Mouse (Mus musculus) CD8-positive naive resting alpha-beta T cell, adult 2 months (primary cell): ENCODE measurements around the gene Gm16223.

ENCODE experiments used
- DNase-seq, 2 experiments: peaks; one replicate each; pipeline ENCODE4 v3.0.0; 2022; ENCODE audit warnings: low read depth in 2 of 2, low spot score in 2 of 2

Gm16223 gene

DNA sequence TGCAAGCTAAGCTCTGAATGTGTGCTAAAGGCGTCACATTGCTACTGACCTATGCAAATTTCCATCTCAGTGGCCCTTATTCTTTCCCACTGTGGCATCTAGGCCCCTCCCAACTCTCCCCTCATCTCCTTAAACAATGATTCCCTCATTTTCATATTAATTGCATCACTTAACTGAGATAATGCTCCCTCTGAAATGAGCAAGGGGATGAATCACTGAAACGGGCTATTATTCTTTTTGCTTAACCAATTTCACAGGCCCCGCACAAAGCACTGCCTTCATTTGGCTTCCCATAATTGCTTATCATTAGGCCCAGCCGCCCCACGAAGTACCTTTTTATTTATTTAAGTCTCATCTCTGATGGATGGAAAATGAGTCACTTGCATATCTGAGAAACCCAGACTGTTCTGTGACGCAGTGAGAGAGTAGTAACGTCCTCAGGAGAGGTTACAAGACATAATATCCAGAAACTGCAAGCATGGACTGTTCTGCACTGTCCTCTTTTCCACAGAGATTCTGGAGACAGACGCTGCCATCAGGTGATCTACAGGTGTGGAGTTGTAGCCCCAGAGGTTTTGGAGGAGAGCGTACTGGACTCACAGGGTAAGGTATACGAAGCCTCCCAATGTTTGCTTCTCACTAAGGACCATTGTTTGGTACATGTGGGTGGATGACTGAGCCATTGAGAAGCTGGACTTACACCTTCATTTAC, at the start of gene Gm16223:
Gm16223 (plus strand) TSS at position 485 of the 712 bp plus-strand sequence.
- DNase-seq, result no peak

DNA sequence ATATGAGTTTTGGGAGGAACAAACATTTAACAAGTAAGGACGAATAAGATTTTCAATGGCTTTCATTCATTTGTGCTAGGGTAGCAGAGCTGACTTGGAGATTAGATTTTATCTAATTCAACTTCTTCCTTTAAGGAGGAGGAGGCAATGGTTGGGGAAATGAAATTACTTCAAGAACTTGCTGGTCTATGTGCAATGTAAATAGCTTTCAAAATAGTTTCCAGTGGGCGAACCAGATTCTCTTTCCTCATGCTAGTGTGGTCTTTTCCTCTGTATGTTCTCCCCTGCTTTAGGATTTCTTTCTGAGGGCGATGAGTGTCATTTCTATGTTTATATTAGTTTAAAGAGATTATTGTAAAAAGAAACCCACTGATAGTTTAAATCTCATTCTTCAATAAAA, 45.7 kb upstream of the Gm16223 start:
- DNase-seq, result no peak

DNA sequence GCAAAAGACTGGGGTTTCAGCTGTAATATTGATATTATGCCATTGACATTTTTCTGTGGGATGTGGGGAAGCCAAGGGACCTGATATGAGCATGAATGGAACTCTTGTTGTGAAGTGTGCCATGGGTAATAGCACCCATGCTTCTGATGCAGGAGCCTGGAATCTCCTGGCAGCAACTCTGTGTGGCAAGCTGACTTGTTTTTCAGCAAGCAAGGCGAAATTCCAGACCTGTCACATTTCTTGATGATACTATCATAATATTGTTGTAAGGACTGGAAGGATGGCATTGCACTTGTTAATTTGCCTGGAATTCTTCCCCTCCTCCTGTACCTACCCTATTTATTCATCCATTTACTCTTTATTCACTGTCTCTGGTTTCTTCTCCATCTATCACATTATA, 44.2 kb upstream of the Gm16223 start:
- DNase-seq, result no peak

DNA sequence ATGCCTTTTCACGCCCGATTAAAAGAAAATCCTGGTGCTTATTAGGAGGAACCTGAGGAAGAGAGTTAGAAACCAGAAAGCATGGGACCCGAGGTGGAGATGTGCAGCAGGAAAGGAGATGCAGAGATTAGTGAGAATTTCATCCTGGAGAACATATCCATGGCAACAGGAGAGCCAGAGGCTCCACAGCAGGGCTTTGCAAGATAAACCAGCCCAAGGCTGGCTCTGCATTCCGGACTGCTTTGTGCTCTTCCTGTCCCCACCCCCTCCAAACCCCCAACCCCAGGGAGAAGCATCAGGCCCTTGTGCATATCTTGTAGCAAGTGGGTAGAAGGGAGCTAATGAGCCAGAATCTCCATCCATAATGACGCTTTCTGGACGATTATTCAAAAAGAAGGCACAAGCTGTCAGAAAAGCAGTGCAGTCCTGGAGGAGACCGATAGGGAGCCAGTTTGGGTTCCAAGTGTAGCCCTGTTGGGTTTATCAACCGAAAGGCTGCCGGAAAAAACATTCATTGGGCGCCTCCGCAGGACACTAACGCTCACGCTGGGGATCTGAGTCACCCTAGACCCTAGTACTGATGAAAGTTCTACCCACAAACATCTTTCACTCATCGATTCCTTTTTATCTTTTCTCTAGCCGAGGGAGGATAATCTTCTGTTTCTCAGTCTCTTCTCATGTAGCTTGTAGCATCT, 31.2 kb upstream of the Gm16223 start:
- no peak for DNase-seq

DNA sequence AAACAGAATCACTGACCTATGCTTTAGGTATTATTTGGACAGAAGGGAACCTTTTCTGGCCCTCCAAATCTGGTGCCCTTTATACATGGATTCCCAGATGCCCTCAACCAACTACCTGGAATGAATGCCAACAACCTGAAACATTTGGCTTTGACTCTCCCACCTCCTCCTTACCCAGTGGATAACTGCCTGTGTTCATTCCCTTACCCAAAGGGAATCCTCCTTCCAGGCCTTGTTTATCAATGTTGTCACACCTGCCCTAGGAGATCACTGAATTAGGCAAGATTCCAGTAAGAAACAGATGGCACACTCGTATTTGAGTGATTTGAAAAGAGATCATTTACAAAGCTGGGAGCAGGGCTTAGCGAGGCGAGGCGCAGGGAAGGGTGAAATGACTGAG, 13.1 kb upstream of the Gm16223 start:
- no peak for DNase-seq

DNA sequence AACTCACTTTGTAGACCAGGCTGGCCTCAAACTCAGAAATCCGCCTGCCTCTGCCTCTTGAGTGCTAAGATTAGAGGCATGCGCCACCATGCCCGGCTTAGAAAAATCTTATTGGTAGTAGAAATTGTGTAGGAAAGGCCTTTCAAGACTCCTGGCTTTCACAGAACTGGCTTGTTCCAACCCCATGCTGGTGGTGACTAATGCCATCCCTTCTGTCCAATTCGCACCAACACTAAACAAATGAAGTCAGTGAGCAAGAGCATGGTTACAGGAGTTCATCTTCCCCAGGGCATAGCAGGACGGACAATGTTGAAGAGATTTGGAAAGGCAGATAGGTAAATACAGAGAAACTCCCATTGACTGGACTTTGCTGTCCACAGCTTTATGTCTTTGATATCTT, 12.6 kb upstream of the Gm16223 start:
- DNase-seq, result no peak

DNA sequence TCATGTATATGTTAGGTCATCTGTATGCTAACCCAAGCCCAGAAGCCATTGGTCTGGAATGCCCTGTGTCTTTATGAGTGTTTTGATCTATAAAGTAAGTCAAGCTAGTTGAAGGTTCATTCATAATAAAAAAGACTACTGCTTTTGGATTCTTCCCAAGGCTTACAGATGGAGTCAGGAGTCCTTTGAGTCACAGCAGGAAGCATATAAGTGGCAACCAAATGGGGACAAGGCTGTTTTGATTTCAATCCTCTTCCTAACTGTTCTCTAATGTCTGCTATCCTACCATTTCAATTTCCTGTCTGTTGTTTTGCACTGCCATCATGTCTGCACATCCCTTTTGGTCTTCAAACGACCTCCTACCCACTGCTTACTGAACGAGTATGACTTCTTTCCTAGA, 2.7 kb upstream of the Gm16223 start:
- no peak for DNase-seq

DNA sequence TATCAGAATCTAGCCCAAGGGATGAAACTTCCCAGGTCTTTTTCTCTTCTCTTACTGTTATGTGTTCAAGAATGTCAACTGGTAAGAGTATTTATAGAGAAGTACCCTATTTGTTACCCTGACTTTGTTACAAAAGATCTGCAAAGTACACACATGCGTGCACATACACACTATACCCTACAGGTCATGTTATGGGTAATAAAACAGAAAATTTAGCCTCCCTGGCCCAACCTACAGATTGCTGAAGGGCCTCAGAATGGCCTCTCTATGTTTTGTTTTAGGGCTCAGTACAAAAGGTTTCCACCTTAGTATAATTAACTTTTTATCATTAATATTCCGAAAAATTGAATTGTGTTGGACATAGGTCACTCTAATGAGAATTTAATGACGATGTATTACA, 685 bp upstream of the Gm16223 start:
- no peak for DNase-seq

DNA sequence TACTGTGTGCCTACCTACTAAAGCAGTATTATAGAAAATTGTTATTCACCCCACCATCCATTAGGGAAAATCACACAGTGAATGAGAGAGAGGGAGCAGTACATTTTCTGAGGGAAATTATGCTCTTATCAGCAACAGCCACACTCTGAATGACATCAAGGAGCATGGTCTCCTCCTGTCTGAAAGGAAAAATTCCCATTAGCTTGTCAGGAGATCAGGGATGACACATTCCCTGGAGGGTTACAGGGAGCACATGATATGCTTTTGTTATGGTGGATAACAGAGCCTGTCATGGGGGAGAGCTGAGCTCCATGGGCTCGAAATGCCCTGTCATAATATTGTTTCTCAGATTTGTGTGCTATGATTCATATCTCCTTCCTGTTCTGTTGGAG, 424 bp downstream of the Gm16223 start:
- DNase-seq, result no peak

DNA sequence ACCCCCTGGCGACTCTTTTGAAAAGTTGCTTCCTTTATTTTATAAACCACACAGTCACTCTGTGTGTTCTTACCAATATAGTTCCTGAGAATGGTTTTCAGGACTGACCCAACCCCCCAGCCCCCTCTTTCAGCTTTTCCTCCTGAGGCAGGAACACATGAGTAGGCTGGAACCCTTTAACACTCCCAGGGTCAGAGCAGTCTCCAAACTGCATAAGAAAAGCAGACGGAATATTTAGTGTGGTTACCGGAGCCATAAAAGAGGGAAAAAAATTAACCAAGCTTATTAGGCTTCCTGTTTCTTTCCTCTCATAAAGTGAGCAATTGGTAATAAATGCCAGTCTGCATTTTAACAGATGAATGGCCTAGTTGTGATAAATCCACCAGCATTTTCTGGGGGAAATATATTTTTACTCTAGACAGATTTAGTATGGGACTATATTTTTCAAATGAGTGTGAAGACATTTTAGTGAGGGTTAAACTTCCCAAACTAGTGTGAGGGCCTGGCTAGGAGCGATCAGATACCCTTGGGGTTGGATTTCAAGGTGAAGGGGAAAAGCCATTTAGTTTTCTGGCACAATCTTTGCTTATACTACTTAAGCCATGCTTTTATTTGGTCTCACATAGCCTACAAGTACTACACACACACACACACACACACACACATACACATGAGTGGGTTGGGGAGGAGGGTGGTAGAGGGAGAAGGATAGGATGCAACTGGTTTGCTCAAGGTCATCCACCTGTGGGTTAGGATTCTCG, 49.0 kb downstream of the Gm16223 start:
- no peak for DNase-seq

DNA sequence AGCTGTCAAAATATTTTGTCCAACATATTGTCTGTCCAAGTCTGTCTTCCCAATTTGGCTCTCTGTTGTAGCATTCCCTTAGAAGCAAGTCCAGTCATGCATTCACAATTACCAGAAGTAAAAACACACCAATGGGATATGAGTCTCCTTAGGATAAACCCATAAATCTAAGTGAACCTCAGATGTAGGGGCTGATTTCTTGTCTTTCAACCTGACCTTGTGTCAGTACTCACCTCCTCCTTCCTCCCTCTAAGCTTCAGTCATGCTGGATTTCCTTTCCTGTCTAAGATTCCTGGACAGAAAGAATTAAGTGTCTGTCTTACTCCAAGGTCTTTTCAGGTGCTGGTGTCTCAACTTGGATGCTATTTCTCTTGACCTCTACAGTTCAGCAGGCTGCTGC, 57.8 kb downstream of the Gm16223 start:
- no peak for DNase-seq

DNA sequence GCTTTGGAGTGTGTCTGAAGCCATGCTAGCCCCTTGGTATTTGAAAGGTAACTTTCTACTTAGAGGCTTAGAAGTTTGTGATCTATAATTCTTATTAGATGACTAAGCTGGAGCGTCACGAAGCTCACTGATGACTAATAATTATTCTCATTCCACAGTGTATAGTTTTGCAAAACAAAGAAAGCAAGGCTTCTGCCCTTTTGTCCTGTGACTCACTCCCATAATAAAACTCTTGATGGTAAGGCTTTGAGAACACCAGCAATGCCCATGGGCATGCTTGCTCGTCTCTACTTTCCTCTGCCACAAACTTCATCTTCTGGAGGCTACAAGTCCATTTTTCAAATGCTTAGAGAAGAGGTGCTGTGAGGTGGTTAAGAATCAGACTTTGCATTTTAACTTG, 87.9 kb downstream of the Gm16223 start:
- DNase-seq, result no peak

DNA sequence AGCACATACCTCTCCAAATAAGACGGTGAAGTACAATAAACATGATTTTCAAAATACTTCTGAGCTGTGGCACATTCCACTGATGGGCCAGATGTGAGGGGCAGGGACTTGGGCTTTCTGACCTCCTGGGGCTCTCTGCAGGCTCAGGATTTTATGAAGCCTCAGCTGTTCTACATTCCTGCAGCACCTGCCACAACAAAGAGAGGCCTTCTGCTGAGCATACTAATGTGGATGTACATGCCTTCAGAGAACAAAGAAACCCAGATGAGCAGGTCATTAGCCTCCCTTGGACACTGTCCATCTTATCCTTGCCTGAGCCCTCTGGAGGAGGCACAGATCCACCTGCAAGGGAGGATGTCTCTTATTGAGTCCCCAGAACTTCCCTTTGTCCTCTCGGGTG, 97.0 kb downstream of the Gm16223 start:
- no peak for DNase-seq

DNA sequence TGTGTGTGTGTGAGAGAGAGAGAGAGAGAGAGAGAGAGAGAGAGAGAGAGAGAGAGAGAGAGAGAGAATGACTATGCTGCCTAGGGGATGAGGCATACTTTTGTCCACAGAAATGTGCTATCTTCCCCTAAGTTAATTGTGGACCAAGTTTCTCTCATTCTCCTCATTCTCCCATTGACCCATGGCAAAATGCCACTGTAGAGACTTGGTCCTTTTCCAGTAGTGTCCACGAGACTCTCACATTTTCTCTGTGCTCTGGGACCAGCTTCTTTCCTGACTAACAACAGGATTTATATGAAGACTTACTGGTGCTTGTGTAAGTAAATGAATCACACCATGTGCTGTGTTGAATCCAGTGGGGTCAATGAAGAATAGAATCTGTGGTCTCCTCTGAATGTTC, 98.6 kb downstream of the Gm16223 start:
- no peak for DNase-seq

DNA sequence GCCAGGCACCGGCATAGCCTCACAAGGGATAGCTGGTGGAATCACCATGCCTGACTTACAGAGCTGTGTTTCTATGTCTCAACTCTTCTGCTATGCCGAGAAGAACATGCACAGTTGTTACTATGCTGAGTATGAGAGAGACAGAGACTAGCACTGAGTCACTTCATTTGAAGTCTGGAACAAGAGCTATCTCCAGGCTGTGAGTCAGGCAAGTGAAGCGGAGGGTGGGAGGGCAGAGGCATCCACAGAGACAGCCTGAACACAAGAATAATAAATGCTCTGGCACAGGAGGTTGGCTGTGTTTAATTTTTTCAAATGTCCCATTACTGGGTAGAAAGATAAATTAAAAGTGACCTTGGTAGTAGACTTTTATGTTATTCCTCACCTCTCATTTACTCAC, 100.3 kb downstream of the Gm16223 start:
- no peak for DNase-seq

DNA sequence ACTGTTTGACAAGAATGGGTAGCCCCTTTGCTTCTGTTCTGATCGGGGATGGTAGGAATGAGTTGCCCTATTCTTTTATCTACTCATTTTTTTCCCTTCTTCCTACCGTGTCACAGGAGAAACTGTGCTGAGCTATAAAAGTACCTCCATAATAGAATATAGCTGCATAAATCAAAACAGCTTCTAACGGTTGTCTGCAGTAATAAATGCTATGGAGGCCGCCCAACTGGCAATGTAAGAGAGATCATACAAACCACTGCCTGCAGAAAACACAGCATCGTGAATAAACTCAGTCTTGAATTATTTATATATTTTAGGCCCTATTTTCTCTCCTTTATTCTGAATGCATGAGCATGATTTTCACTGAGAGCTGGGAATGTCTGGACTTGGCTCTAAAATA, 101.0 kb downstream of the Gm16223 start:
- DNase-seq, result no peak

DNA sequence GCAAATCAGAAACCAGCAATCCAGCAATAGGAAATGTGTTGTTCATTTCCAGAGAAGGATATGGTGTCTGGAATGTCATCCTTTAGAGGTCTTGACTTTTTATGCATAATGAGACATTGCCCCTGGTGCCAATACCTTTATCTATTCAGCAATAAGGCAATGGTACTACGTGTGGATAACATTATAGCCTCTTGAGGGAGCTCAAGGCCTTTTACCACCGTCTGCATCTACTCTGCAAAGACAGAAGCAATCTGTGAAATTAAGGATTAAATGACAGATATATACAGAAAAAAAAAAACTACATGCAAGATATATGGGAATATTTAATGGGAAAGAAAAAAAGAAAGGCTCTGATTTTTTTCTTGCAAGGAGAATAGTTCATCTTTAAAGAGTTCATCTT, 106.3 kb downstream of the Gm16223 start:
- DNase-seq, result no peak

DNA sequence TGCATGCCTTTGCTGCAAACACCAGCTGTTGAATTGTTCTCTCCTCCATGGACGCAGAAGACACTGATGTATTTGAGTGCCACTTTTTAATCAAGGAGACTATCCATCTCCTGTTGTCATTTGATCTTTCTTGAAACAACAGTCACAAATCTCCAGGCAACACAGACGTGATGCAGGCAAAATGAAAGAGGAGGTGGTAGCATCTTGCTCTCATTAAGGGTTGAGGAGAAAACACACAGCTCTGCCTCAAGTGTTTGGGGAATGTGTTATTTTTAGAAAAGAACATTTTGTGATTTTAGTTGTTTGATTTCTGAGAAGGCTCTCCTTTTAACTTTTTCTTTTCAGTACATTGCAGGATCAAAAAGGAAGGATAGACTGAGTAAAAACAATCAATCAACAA, 107.7 kb downstream of the Gm16223 start:
- DNase-seq, result no peak

DNA sequence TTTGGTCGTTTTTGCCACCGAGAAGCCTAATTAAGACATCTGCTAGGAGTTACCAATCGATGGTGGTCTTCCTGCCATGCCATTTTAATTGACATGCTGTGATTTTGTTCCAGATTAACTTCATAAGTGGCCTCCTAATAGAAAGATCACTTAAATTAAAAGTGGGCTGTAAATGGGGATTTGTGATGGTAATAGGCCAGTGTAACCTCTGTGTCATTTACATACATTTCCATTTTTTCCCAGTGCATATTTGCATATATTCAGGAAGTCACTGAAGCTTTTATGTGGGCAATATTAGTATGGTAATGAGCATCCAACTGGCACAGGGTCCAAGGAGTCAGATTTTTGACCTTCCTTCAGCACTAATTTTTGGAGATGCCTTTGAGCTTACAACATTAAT, 130.7 kb downstream of the Gm16223 start:
- no peak for DNase-seq

DNA sequence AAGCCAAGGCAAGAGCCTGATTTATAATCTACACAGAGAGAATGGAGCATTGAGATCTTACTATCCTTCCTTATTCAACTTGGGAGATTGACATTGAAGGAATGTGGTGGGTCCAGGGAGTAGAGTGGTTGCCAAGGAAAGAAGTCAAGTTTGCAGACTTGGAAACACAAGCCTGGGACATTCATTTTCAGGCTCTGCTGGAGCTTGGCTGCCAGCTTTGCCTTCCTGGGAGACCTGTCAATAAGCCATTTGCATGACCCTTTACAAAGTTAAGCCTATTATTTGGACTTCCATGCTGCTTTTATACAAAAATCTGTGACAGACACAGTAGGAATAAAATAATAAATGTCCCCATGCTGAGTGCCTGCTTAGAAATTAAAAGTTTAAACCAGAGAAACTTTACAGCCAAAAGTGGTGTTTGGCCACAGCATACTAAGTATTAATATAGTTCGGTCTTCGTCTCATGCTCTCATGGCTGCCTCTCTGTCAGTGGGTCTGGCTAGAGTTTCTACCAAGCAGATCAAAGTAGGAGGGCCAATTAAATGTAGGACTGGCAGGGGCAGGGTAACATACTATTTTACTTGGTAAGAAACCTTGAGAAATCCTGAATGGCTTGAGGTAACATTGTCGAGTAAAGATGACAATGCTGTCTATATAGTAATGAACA, 139.8 kb downstream of the Gm16223 start:
- no peak for DNase-seq

DNA sequence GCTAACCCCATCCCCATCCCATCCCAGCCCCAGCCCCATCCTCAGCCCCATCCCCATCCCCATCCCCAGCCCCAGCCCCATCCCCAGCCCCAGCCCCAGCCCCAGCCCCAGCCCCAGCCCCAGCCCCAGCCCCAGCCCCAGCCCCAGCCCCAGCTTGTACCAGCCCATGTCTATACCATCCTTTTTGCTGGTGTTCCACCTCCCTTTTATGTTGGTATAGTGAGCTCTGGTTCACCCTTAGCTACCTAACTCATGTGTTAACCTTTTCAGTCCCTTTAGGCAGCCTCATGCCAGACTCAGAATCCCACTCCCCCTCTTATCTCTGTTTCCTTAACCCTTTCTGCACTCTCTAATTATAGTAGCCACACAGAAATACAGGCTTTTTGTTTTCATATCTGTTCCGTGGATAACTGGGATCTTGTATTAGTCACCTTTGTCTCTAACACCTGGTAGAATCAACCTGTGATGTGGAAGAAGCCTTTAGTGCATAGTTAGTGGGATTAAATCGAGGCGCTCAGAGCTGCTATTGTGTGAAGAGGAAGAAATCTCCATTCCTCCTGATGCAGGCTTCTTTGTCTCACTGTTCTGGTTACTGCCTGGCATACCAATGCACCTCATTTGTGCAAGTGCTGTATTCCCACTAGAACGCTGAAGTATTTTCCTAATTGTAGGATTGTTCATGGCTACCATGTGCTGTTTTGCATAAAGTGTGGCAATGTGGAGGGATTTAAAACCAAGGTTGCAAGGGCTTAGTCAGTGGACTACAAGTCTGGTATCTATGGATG, 144.0 kb downstream of the Gm16223 start:
- no peak for DNase-seq
